Mouse (Mus musculus) midbrain, embryonic 12.5 days (tissue): ENCODE results near the gene Cbl. TPM values are rescaled to one million over a fixed set of nuclear protein-coding genes. Genes with fewer than 3 reads are reported as not detected.

Experiments
- ATAC-seq: fragments of 200-750 bp; cut with Nextera tagmentation; 2 replicates; pipeline ENCODE4 v1.8.0; 2017; ENCODE audit warnings: low read depth, moderate TSS enrichment, moderate library complexity; ENCODE audit not compliant: low FRiP score
- H3K27ac ChIP-seq: fragments of 300-500 bp; sonication (generic); replicated peaks from 2 replicates; pipeline ENCODE4 v1.5.1; 2016; ENCODE audit warnings: mild to moderate bottlenecking
- H3K27me3 ChIP-seq: fragments of 300-500 bp; sonication (generic); 2 replicates; pipeline ENCODE4 v1.6.1; 2016; ENCODE audit warnings: mild to moderate bottlenecking
- H3K36me3 ChIP-seq: fragments of 300-500 bp; sonication (generic); 2 replicates; pipeline ENCODE4 v1.6.1; 2016
- H3K4me1 ChIP-seq: fragments of 300-500 bp; sonication (generic); 2 replicates; pipeline ENCODE4 v1.6.1; 2016
- H3K4me2 ChIP-seq: fragments of 300-500 bp; sonication (generic); replicated peaks from 2 replicates; pipeline ENCODE4 v1.6.1; 2016; ENCODE audit warnings: mild to moderate bottlenecking, moderate library complexity
- H3K4me3 ChIP-seq: fragments of 300-500 bp; sonication (generic); 2 replicates; pipeline ENCODE4 v1.5.1; 2016; ENCODE audit warnings: mild to moderate bottlenecking
- H3K9ac ChIP-seq: fragments of 300-500 bp; sonication (generic); replicated peaks from 2 replicates; pipeline ENCODE4 v1.6.1; 2016; ENCODE audit warnings: mild to moderate bottlenecking, moderate library complexity
- H3K9me3 ChIP-seq: fragments of 300-500 bp; sonication (generic); 2 replicates; pipeline ENCODE4 v1.6.1; 2016; ENCODE audit warnings: mild to moderate bottlenecking
- WGBS: fragments of 180-500 bp; shearing (Covaris S2); methylation state at CpG from one replicate; pipeline ENCODE4 v1.1.7; 2016; 5-methylcytosine and 5-hydroxymethylcytosine counted together
- polyA plus RNA-seq: library from polyadenylated mRNA; unstranded; fragments of >200 nt; fragmentation: Nextera tagmentation; extraction: Ambion mirVana; gene quantifications from 2 replicates; pipeline ENCODE4 v1.2.1, GENCODE M21; 2016

Gene Cbl
- polyA plus RNA-seq, 1 experiment from 2014 or later = 27.2 TPM

GRCm38 (mm10) chr9:44238501-44239190 is 4.8 kb upstream of the Cbl start:
- no peak overlapping the region for H3K9ac ChIP-seq
- no peaks in the 10 kb centered on the region for H3K9me3 ChIP-seq
- WGBS = 81% methylated on average over 17 of the region's 17 CpGs
- no peak for ATAC-seq
- no peaks in the 10 kb centered on the region for H3K27me3 ChIP-seq
- no peak overlapping the region for H3K27ac ChIP-seq
- no peak overlapping the region for H3K4me2 ChIP-seq
- H3K36me3 ChIP-seq = no peaks in the 10 kb centered on the region
- H3K4me3 ChIP-seq = no peak overlapping the region
- no peaks in the 10 kb centered on the region for H3K4me1 ChIP-seq

GRCm38 (mm10) chr9:44237128-44237527 is 3.3 kb upstream of the Cbl start:
- Histone ChIP-seq H3K9me3 (no peaks in the 10 kb centered on the region), H3K4me1 (peaks cover 8% of the 10 kb centered on the region), H3K27ac (no peak overlapping the region), H3K36me3 (no peaks in the 10 kb centered on the region), H3K9ac (no peak overlapping the region), H3K4me2 (no peak overlapping the region), H3K4me3 (no peak overlapping the region), H3K27me3 (no peaks in the 10 kb centered on the region)
- ATAC-seq = no peak
- WGBS = 76% methylated on average over 4 of the region's 4 CpGs

GRCm38 (mm10) chr9:44236601-44237000 is 2.8 kb upstream of the Cbl start:
- H3K9me3 ChIP-seq = no peaks in the 10 kb centered on the region
- H3K27ac ChIP-seq = no peak overlapping the region
- ATAC-seq = no peak
- H3K9ac ChIP-seq = no peak overlapping the region
- 63% methylated on average over 4 of the region's 4 CpGs for WGBS
- peaks cover 14% of the 10 kb centered on the region for H3K4me1 ChIP-seq
- H3K36me3 ChIP-seq = no peaks in the 10 kb centered on the region
- H3K4me3 ChIP-seq = no peak overlapping the region
- H3K27me3 ChIP-seq = no peaks in the 10 kb centered on the region
- H3K4me2 ChIP-seq = no peak overlapping the region

GRCm38 (mm10) chr9:44234479-44235427 is 904 bp upstream of the Cbl start:
- 0 out of 2 replicates have a peak, but pooled peaks have one; percentile 11 for ATAC-seq
- Histone ChIP-seq H3K27ac (no peak overlapping the region), H3K36me3 (no peaks in the 10 kb centered on the region)

GRCm38 (mm10) chr9:44233021-44233801 is 638 bp downstream of the Cbl start:
- peak; percentile 86 for ATAC-seq
- Histone ChIP-seq H3K9me3 (no peaks in the 10 kb centered on the region), H3K4me3 (peak overlapping the region; percentile 89), H3K27ac (peak overlapping the region; percentile 94), H3K4me2 (peak overlapping the region; percentile 65), H3K9ac (peak overlapping the region; percentile 80), H3K4me1 (peaks cover 19% of the 10 kb centered on the region), H3K36me3 (no peaks in the 10 kb centered on the region), H3K27me3 (no peaks in the 10 kb centered on the region)
- under 1% methylated on average over 33 of the region's 40 CpGs for WGBS

More at GRCm38 (mm10) chr9:44234479-44235427, 904 bp upstream of the Cbl start:
- WGBS = 27% methylated on average over 19 of the region's 19 CpGs
- no peak overlapping the region for H3K9ac ChIP-seq
- no peaks in the 10 kb centered on the region for H3K9me3 ChIP-seq
- no peaks in the 10 kb centered on the region for H3K27me3 ChIP-seq
- peak overlapping the region; percentile 89 for H3K4me3 ChIP-seq
- peaks cover 19% of the 10 kb centered on the region for H3K4me1 ChIP-seq
- H3K4me2 ChIP-seq = peak overlapping the region; percentile 37

GRCm38 (mm10) chr9:44231609-44232008 is 2.2 kb downstream of the Cbl start:
- no peak for ATAC-seq
- H3K9ac ChIP-seq = 0 out of 2 replicates have a peak overlapping the region, but pooled peaks have one; percentile 4
- H3K4me1 ChIP-seq = peaks cover 19% of the 10 kb centered on the region
- H3K36me3 ChIP-seq = no peaks in the 10 kb centered on the region
- no peaks in the 10 kb centered on the region for H3K27me3 ChIP-seq
- peak overlapping the region; percentile 65; the same call in 1 of the 2 replicates for H3K4me2 ChIP-seq
- H3K27ac ChIP-seq = no peak overlapping the region
- H3K9me3 ChIP-seq = no peaks in the 10 kb centered on the region
- peak overlapping the region; percentile 89; the same call in 1 of the 2 replicates for H3K4me3 ChIP-seq

- Histone ChIP-seq H3K27ac (no peak overlapping the region), H3K36me3 (no peaks in the 10 kb centered on the region), H3K4me1 (peaks cover 4% of the 10 kb centered on the region), H3K4me2 (no peak overlapping the region), H3K4me3 (no peak overlapping the region), H3K9me3 (no peaks in the 10 kb centered on the region), H3K27me3 (no peaks in the 10 kb centered on the region), H3K9ac (no peak overlapping the region)
- no peak for ATAC-seq
- 77% methylated on average over 6 of the region's 6 CpGs for WGBS
Observed at GRCm38 (mm10) chr9:44225993-44226392, 7.9 kb downstream of the Cbl start.

- Histone ChIP-seq H3K36me3 (peaks cover 9% of the 10 kb centered on the region; the same call in 1 of the 2 replicates), H3K4me2 (no peak overlapping the region), H3K4me3 (no peak overlapping the region), H3K27me3 (no peaks in the 10 kb centered on the region), H3K9ac (no peak overlapping the region), H3K27ac (no peak overlapping the region), H3K4me1 (no peaks in the 10 kb centered on the region), H3K9me3 (0 out of 2 replicates have a peak, but pooled peaks cover 6% of the 10 kb centered on the region)
- ATAC-seq = no peak
- WGBS = 95% methylated on average over 14 of the region's 14 CpGs
Observed at GRCm38 (mm10) chr9:44213538-44213937, 20.3 kb downstream of the Cbl start.

GRCm38 (mm10) chr9:44212406-44212805 is 21.4 kb downstream of the Cbl start:
- Histone ChIP-seq H3K4me1 (no peaks in the 10 kb centered on the region), H3K36me3 (peaks cover 9% of the 10 kb centered on the region; the same call in 1 of the 2 replicates), H3K4me2 (no peak overlapping the region), H3K27me3 (no peaks in the 10 kb centered on the region), H3K9me3 (0 out of 2 replicates have a peak, but pooled peaks cover 6% of the 10 kb centered on the region), H3K27ac (no peak overlapping the region), H3K9ac (no peak overlapping the region), H3K4me3 (no peak overlapping the region)
- WGBS = 95% methylated on average over 4 of the region's 4 CpGs
- ATAC-seq = no peak

GRCm38 (mm10) chr9:44209416-44209815 is 24.4 kb downstream of the Cbl start:
- H3K36me3 ChIP-seq = peaks cover 9% of the 10 kb centered on the region; the same call in 1 of the 2 replicates
- no peak for ATAC-seq
- no peaks in the 10 kb centered on the region for H3K4me1 ChIP-seq
- H3K9me3 ChIP-seq = 0 out of 2 replicates have a peak, but pooled peaks cover 6% of the 10 kb centered on the region
- 97% methylated on average over 4 of the region's 4 CpGs for WGBS
- H3K4me3 ChIP-seq = no peak overlapping the region
- no peak overlapping the region for H3K27ac ChIP-seq
- H3K4me2 ChIP-seq = no peak overlapping the region
- H3K9ac ChIP-seq = no peak overlapping the region
- H3K27me3 ChIP-seq = no peaks in the 10 kb centered on the region

GRCm38 (mm10) chr9:44207840-44208239 is 26.0 kb downstream of the Cbl start:
- H3K36me3 ChIP-seq = peaks cover 8% of the 10 kb centered on the region; the same call in 1 of the 2 replicates
- ATAC-seq = no peak
- H3K4me1 ChIP-seq = no peaks in the 10 kb centered on the region
- H3K27ac ChIP-seq = no peak overlapping the region
- H3K4me3 ChIP-seq = no peak overlapping the region
- 96% methylated on average over 2 of the region's 2 CpGs for WGBS
- no peaks in the 10 kb centered on the region for H3K27me3 ChIP-seq
- no peak overlapping the region for H3K9ac ChIP-seq
- H3K9me3 ChIP-seq = 0 out of 2 replicates have a peak, but pooled peaks cover 6% of the 10 kb centered on the region
- H3K4me2 ChIP-seq = no peak overlapping the region
